Mouse (Mus musculus): ENCODE measurements around the gene Ric1. TPM values are rescaled to one million over a fixed set of nuclear protein-coding genes. Genes with fewer than 3 reads are reported as not detected.

The Ric1 gene
- polyA plus RNA-seq, 1 experiment from 2014 or later: 12.1 TPM

GRCm38 (mm10) chr19:29486545-29487206, 35.4 kb upstream of the Ric1 start:
- Histone ChIP-seq H3K27me3 (no peaks in the 10 kb centered on the region), H3K9me3 (no peaks in the 10 kb centered on the region), H3K4me1 (0 out of 2 replicates have a peak, but pooled peaks cover 6% of the 10 kb centered on the region), H3K4me2 (no peak overlapping the region), H3K4me3 (replicated peaks) (no peak overlapping the region), H3K36me3 (replicated peaks) (no peaks in the 10 kb centered on the region), H3K9ac (no peak overlapping the region), H3K27ac (no peak overlapping the region)
- no peak for ATAC-seq (ENCODE audit: low FRiP score)
- WGBS: 87% methylated on average over 7 of the region's 7 CpGs

GRCm38 (mm10) chr19:29487326-29488072, 34.6 kb upstream of the Ric1 start:
- Histone ChIP-seq H3K4me1 (0 out of 2 replicates have a peak, but pooled peaks cover 1% of the 10 kb centered on the region), H3K36me3 (replicated peaks) (no peaks in the 10 kb centered on the region), H3K9ac (no peak overlapping the region), H3K27ac (no peak overlapping the region), H3K4me3 (replicated peaks) (no peak overlapping the region), H3K27me3 (no peaks in the 10 kb centered on the region), H3K4me2 (no peak overlapping the region), H3K9me3 (no peaks in the 10 kb centered on the region)
- ATAC-seq (ENCODE audit: low FRiP score): no peak
- 88% methylated on average over 14 of the region's 14 CpGs for WGBS

- Histone ChIP-seq H3K4me1 (no peaks in the 10 kb centered on the region), H3K9ac (no peak overlapping the region), H3K36me3 (replicated peaks) (no peaks in the 10 kb centered on the region), H3K27ac (no peak overlapping the region), H3K4me2 (no peak overlapping the region), H3K9me3 (no peaks in the 10 kb centered on the region), H3K4me3 (replicated peaks) (no peak overlapping the region), H3K27me3 (no peaks in the 10 kb centered on the region)
- 72% methylated on average over 6 of the region's 6 CpGs for WGBS
- no peak for ATAC-seq (ENCODE audit: low FRiP score)
Observed at GRCm38 (mm10) chr19:29488073-29488390, 34.0 kb upstream of the Ric1 start.

- Histone ChIP-seq H3K4me1 (no peaks in the 10 kb centered on the region), H3K27ac (no peak overlapping the region), H3K9ac (no peak overlapping the region), H3K4me2 (no peak overlapping the region), H3K4me3 (replicated peaks) (no peak overlapping the region), H3K27me3 (no peaks in the 10 kb centered on the region), H3K36me3 (replicated peaks) (no peaks in the 10 kb centered on the region), H3K9me3 (no peaks in the 10 kb centered on the region)
- ATAC-seq (ENCODE audit: low FRiP score): no peak
- WGBS: 73% methylated on average over 10 of the region's 10 CpGs
Observed at GRCm38 (mm10) chr19:29488420-29488819, 33.7 kb upstream of the Ric1 start.

- Histone ChIP-seq H3K4me2 (no peak overlapping the region), H3K9me3 (no peaks in the 10 kb centered on the region), H3K4me1 (no peaks in the 10 kb centered on the region), H3K27me3 (no peaks in the 10 kb centered on the region), H3K9ac (no peak overlapping the region), H3K4me3 (replicated peaks) (no peak overlapping the region), H3K36me3 (replicated peaks) (no peaks in the 10 kb centered on the region), H3K27ac (no peak overlapping the region)
- ATAC-seq (ENCODE audit: low FRiP score): no peak
- 90% methylated on average over 3 of the region's 3 CpGs for WGBS
Observed at GRCm38 (mm10) chr19:29489785-29490284, 32.2 kb upstream of the Ric1 start.

DNA sequence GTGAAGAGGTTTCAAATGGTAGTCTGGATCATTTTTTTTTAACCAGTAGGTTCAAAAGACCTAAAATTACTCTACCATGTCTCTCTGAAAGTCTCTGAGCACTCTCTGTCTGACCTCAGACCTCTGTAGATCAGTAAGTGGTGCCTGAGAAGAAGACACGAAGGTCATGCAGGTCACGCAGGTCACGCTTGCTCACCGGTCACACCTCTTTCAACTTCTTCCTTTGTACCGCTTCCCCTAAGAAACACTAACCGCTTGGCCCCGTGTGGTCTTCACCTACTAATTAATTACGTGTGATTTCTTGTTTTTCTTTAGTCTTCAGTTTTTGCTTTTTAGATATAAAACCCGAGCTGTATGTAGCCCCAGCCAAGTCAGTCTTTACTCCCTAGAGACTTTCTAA, 30.6 kb upstream of the Ric1 start:
- ATAC-seq (ENCODE audit: low FRiP score): no peak
- 79% methylated on average over 9 of the region's 9 CpGs for WGBS
- H3K36me3 ChIP-seq (replicated peaks): no peaks in the 10 kb centered on the region

DNA sequence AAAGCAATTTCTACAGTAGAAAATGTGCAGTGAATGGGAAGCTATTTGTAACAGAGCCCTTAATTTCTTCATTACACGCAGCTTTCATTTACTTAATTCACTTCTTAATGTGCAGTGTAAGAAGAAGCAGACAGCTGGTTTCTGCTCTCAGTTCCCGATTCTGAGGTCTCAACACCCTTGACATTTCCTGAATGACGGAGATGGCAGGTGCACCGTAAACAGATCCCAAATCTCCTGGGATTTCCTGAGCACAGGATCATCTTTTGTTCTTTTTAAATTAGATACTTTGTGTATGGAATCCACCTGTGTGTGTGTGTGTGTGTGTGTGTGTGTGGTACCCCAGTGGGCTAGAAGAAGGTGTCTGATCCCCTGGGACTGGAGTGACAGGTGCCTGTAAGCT, 27.6 kb upstream of the Ric1 start:
- H3K4me3 ChIP-seq (replicated peaks): no peak overlapping the region
- H3K9ac ChIP-seq: no peak overlapping the region
- WGBS: 72% methylated on average over 4 of the region's 4 CpGs

More for the DNA sequence above, 30.6 kb upstream of the Ric1 start:
- Histone ChIP-seq H3K9me3 (no peaks in the 10 kb centered on the region), H3K4me1 (no peaks in the 10 kb centered on the region), H3K9ac (no peak overlapping the region), H3K4me2 (no peak overlapping the region), H3K27ac (no peak overlapping the region), H3K4me3 (replicated peaks) (no peak overlapping the region), H3K27me3 (no peaks in the 10 kb centered on the region)

DNA sequence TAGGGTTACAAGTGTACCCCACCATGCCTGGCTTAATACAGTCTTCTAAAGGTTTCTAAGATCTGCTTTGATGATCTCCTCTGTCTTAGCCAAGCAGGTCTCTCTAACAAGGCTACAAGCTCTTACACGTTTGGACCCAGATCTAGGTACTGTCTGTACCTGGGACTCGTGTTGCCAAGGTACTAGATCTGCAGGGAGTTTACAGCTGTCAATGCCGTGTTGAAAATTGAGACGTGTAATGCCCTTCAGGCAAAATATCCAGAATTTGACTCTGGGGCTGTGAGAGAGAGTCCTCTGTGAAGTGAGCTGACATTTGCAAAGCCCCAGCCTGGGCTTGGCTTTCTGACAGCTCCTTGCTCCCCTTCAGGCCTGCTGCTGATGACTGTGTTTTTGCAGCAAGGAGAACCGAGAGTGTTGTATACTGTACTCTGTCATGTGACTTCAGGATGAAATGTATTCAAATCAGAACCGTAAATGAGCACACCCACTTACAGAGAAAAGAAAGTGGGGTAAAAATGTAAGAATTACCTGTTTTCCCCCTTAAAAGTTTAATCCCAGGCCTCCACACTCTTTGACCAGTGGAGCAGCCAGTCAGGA, 26.0 kb upstream of the Ric1 start:
- no peaks in the 10 kb centered on the region for H3K27me3 ChIP-seq
- H3K36me3 ChIP-seq (replicated peaks): no peaks in the 10 kb centered on the region
- no peaks in the 10 kb centered on the region for H3K9me3 ChIP-seq
- ATAC-seq (ENCODE audit: low FRiP score): no peak
- no peak overlapping the region for H3K4me3 ChIP-seq (replicated peaks)
- no peak overlapping the region for H3K4me2 ChIP-seq
- H3K4me1 ChIP-seq: peaks cover 1% of the 10 kb centered on the region; the same call in 1 of the 2 replicates
- H3K27ac ChIP-seq: no peak overlapping the region
- H3K9ac ChIP-seq: no peak overlapping the region
- 77% methylated on average over 6 of the region's 6 CpGs for WGBS

More for the DNA sequence above, 27.6 kb upstream of the Ric1 start:
- no peak for ATAC-seq (ENCODE audit: low FRiP score)
- Histone ChIP-seq H3K4me2 (no peak overlapping the region), H3K9me3 (no peaks in the 10 kb centered on the region), H3K36me3 (replicated peaks) (no peaks in the 10 kb centered on the region), H3K27ac (no peak overlapping the region), H3K4me1 (no peaks in the 10 kb centered on the region), H3K27me3 (no peaks in the 10 kb centered on the region)

DNA sequence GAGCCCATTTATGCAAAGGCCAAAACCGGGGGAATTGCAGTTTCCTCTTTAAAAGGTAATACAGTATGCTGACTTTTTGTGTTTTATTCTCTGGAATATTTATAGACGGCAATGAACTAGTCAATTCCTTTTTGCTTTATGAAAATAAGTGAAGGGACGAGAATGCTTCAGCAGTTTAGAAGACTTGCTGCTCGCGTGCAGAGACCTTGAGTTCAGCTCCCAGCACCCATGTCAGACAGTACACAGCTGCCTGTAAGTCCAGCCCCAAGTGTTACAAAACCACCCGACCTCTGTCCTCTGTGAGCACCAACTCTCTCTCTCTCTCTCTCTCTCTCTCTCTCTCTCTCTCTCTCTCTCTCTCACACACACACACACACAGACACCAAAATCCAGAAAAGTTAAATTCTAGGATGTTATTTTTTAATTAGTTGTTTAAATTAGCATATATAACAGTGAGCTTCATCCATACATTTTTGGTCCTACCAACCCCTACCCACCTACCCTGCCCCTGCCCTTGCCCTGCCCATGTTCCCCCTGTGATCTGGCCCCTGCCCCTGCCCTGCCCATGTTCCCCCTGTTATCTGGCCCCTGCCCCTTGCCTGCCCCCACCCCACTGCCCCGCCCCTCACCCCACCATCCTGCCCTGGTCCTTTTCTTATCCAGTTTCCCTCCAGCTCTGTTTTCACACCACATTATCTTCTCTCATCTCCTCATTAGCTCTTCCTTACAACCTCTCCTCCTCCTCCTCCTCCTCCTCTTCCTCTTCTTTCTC, 25.1 kb upstream of the Ric1 start:
- H3K4me3 ChIP-seq (replicated peaks): no peak overlapping the region
- 87% methylated on average over 7 of the region's 7 CpGs for WGBS
- H3K4me1 ChIP-seq: peaks cover 3% of the 10 kb centered on the region; the same call in 1 of the 2 replicates
- H3K36me3 ChIP-seq (replicated peaks): no peaks in the 10 kb centered on the region
- H3K27ac ChIP-seq: no peak overlapping the region
- no peaks in the 10 kb centered on the region for H3K27me3 ChIP-seq
- ATAC-seq (ENCODE audit: low FRiP score): no peak
- no peak overlapping the region for H3K4me2 ChIP-seq
- H3K9ac ChIP-seq: no peak overlapping the region
- no peaks in the 10 kb centered on the region for H3K9me3 ChIP-seq

- no peak for ATAC-seq (ENCODE audit: low FRiP score)
- H3K4me3 ChIP-seq (replicated peaks): no peak overlapping the region
- no peak overlapping the region for H3K4me2 ChIP-seq
- H3K27ac ChIP-seq: no peak overlapping the region
- H3K9me3 ChIP-seq: no peaks in the 10 kb centered on the region
- WGBS: 90% methylated on average over 7 of the region's 7 CpGs
- no peaks in the 10 kb centered on the region for H3K27me3 ChIP-seq
- no peak overlapping the region for H3K9ac ChIP-seq
- peaks cover 3% of the 10 kb centered on the region; the same call in 1 of the 2 replicates for H3K4me1 ChIP-seq
- H3K36me3 ChIP-seq (replicated peaks): no peaks in the 10 kb centered on the region
Observed at GRCm38 (mm10) chr19:29497874-29498273, 24.2 kb upstream of the Ric1 start.

DNA sequence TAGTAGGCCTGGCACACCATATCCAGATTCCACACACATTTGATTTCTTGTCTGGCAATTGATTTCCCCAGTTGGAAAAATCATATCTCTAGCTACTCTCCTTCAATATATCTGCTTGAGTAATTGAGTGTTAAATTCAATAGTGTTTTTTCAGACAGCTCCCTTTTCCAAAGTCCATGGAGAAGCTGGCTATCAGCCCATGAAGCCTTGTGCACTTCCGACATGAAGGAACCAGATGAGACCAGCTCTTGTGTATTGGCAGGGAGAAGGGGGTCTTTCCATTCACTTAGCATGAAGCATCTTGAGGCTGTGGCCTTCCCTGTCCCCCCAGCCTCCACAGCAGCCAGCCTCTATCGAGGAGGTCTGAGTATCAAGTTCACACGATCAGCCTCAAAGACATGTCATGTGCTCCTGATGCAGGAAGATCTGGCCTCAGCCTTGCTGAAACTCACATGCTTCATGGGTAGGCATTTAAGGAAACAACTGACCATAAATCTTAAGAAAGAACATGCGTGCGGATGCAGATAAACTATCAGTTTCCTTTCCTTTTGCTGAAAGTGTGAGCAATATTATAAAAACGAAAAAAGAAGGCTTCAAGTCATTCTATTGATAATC, 23.1 kb upstream of the Ric1 start:
- no peak for ATAC-seq (ENCODE audit: low FRiP score)
- no peaks in the 10 kb centered on the region for H3K9me3 ChIP-seq
- H3K36me3 ChIP-seq (replicated peaks): no peaks in the 10 kb centered on the region
- peaks cover 3% of the 10 kb centered on the region; the same call in 1 of the 2 replicates for H3K4me1 ChIP-seq
- no peak overlapping the region for H3K9ac ChIP-seq
- WGBS: 85% methylated on average over 6 of the region's 6 CpGs
- no peak overlapping the region for H3K27ac ChIP-seq
- no peak overlapping the region for H3K4me2 ChIP-seq
- H3K4me3 ChIP-seq (replicated peaks): no peak overlapping the region
- H3K27me3 ChIP-seq: no peaks in the 10 kb centered on the region

- no peak overlapping the region for H3K4me3 ChIP-seq (replicated peaks)
- no peaks in the 10 kb centered on the region for H3K36me3 ChIP-seq (replicated peaks)
- no peaks in the 10 kb centered on the region for H3K9me3 ChIP-seq
- WGBS: 86% methylated on average over 1 of the region's 1 CpGs
- no peak overlapping the region for H3K4me2 ChIP-seq
- no peaks in the 10 kb centered on the region for H3K27me3 ChIP-seq
- ATAC-seq (ENCODE audit: low FRiP score): no peak
- H3K4me1 ChIP-seq: peaks cover 3% of the 10 kb centered on the region; the same call in 1 of the 2 replicates
- no peak overlapping the region for H3K27ac ChIP-seq
- no peak overlapping the region for H3K9ac ChIP-seq
Observed at GRCm38 (mm10) chr19:29500333-29500732, 21.7 kb upstream of the Ric1 start.

All from forebrain, embryonic 12.5 days (tissue).